In the genomic region with DNA sequence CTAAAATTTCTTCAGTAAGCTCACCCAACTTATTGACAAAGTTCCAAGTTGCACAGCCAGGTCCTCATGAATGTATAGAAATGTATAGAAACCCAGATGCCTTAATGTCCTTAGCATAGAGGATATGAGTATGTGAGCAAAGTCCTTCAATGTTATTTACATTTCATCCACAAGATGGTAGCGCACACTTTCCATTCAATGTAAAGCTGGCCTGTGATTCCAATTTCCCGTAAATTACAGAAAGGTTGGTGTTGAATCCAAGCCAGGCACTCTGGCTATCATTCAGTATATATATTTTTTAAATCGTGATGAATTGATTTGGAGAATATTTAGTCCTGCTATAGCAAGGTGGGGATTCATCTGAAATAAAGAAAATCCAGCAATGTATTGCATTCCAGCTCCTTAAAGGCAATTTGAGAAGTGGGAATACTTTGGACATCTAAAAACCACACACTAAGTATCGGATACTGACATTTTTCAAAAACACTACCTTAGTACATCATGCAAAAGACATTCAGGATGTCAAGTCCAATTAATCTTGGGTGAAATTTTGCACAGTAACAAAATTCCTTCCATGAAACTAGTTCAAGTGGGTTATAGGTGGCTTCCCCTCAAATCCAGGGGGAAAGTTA, we compare ENCODE assay signal across 15 mouse cellular contexts.
DNase-seq lines count a peak whose midpoint lies in the region; ATAC-seq and TF ChIP-seq lines count a peak whose summit lies in the region.
"Had no signal": no experiment of that assay in that cellular context is flagged by ENCODE, and none has a peak within 500 bp of the region (broad histone marks: within the 10 kb centered on the region; RNA-seq: fewer than 3 reads in every experiment).

No protein-coding gene starts in this region.

- intact Hi-C loops in heart, postnatal 14 days (cut with DNase I), result no loop called here

- 52% methylated on average over 4 of the region's 4 CpGs for WGBS in heart, postnatal 0 days
- WGBS in lung, embryonic 14.5 days, result 47% methylated on average over 4 of the region's 4 CpGs
- WGBS in hindbrain, postnatal 0 days, result 63% methylated on average over 4 of the region's 4 CpGs

- no peak overlapping the region for H3K27ac ChIP-seq in heart, postnatal 0 days (ENCODE audit: low read depth)
- no peak overlapping the region for H3K27ac ChIP-seq in lung, embryonic 14.5 days (ENCODE audit: low read depth)
- H3K27ac ChIP-seq in hindbrain, postnatal 0 days, result no peak overlapping the region
- H3K27ac ChIP-seq: forebrain, embryonic 13.5 days had no signal

- no peaks in the 10 kb centered on the region for H3K4me1 ChIP-seq in heart, postnatal 0 days (ENCODE audit: control insufficient read depth, insufficient read depth)
- no peaks in the 10 kb centered on the region for H3K4me1 ChIP-seq in lung, embryonic 14.5 days (ENCODE audit: insufficient read depth)
- no peaks in the 10 kb centered on the region for H3K4me1 ChIP-seq in hindbrain, postnatal 0 days (ENCODE audit: insufficient read depth, low read length)
- H3K4me1 ChIP-seq: forebrain, embryonic 13.5 days had no signal

- no peak overlapping the region for H3K4me2 ChIP-seq in heart, postnatal 0 days (ENCODE audit: low read depth, low read length)
- no peak overlapping the region for H3K4me2 ChIP-seq in lung, embryonic 14.5 days
- no peak overlapping the region for H3K4me2 ChIP-seq in hindbrain, postnatal 0 days (ENCODE audit: low read depth, low read length)
- H3K4me2 ChIP-seq: forebrain, embryonic 13.5 days had no signal

- no peak for TF ChIP-seq EP300 in heart, postnatal 0 days (IDR thresholded peaks at IDR 0.05; ENCODE audit: low read depth)

- no peaks in the 10 kb centered on the region for H3K9me3 ChIP-seq in heart, postnatal 0 days (replicated peaks; ENCODE audit: control insufficient read depth, low read length)
- no peaks in the 10 kb centered on the region for H3K9me3 ChIP-seq in lung, embryonic 14.5 days (ENCODE audit: low read depth, low read length)
- no peaks in the 10 kb centered on the region for H3K9me3 ChIP-seq in hindbrain, postnatal 0 days (ENCODE audit: low read length)
- H3K9me3 ChIP-seq: forebrain, embryonic 13.5 days had no signal

- ATAC-seq in heart, postnatal 0 days (ENCODE audit: insufficient read depth, low read depth), result no peak
- no peak for ATAC-seq in lung, embryonic 14.5 days (ENCODE audit: insufficient read depth)
- ATAC-seq in hindbrain, postnatal 0 days, result no peak
- ATAC-seq: CD4-positive, CD25-positive, alpha-beta regulatory T cell, adult 4 months; forebrain, embryonic 13.5 days had no signal

- DNase-seq in heart, postnatal 0 days (ENCODE audit: low spot score), result no peak
- DNase-seq in heart, postnatal 14 days, result no peak
- DNase-seq in lung, embryonic 14.5 days, result peak; percentile 77
- DNase-seq in lung, postnatal 10 days, result no peak
- DNase-seq in ZHBTc4 (ENCODE audit: low read depth, low spot score), result peak; percentile 16
- peak; percentile 68 for DNase-seq in hindbrain, postnatal 0 days (ENCODE audit: low spot score)
- no peak for DNase-seq in adrenal gland, adult 8-10 months
- DNase-seq in testis, postnatal 14 days (ENCODE audit: low spot score), result no peak
- DNase-seq: cerebellum, postnatal 25 days; heart, adult 11 months; heart, postnatal 4 days; kidney, postnatal 36 days; thymus, postnatal 36 days had no signal

- peak; percentile 38 for TF ChIP-seq CTCF in heart, postnatal 0 days (IDR thresholded peaks at IDR 0.05; ENCODE audit: low read depth)
- peak; percentile 61 for TF ChIP-seq CTCF in lung, embryonic 14.5 days (IDR thresholded peaks at IDR 0.05; ENCODE audit: low read depth)
- TF ChIP-seq CTCF in hindbrain, postnatal 0 days (IDR thresholded peaks at IDR 0.05; ENCODE audit: low read depth), result peak; percentile 63

- H3K4me3 ChIP-seq in heart, postnatal 0 days (ENCODE audit: low read depth, low read length), result no peak overlapping the region
- H3K4me3 ChIP-seq in lung, embryonic 14.5 days (ENCODE audit: low read depth, low read length), result no peak overlapping the region
- no peak overlapping the region for H3K4me3 ChIP-seq in hindbrain, postnatal 0 days (ENCODE audit: low read length)
- H3K4me3 ChIP-seq: forebrain, embryonic 13.5 days had no signal

- H3K9ac ChIP-seq in heart, postnatal 0 days (replicated peaks; ENCODE audit: low read depth, low read length), result no peak overlapping the region
- no peak overlapping the region for H3K9ac ChIP-seq in lung, embryonic 14.5 days
- no peak overlapping the region for H3K9ac ChIP-seq in hindbrain, postnatal 0 days (replicated peaks; ENCODE audit: low read length)
- H3K9ac ChIP-seq: forebrain, embryonic 13.5 days had no signal

- no peaks in the 10 kb centered on the region for H3K27me3 ChIP-seq in heart, postnatal 0 days (ENCODE audit: control insufficient read depth, insufficient read depth, low read length)
- no peaks in the 10 kb centered on the region for H3K27me3 ChIP-seq in lung, embryonic 14.5 days (ENCODE audit: insufficient read depth, low read length)
- no peaks in the 10 kb centered on the region for H3K27me3 ChIP-seq in hindbrain, postnatal 0 days (ENCODE audit: insufficient read depth, low read length)
- H3K27me3 ChIP-seq: forebrain, embryonic 13.5 days had no signal

- no peaks in the 10 kb centered on the region for H3K36me3 ChIP-seq in heart, postnatal 0 days (replicated peaks; ENCODE audit: control insufficient read depth, insufficient read depth, low read length)
- H3K36me3 ChIP-seq in lung, embryonic 14.5 days (ENCODE audit: insufficient read depth), result no peaks in the 10 kb centered on the region
- H3K36me3 ChIP-seq in hindbrain, postnatal 0 days (ENCODE audit: insufficient read depth, low read length), result no peaks in the 10 kb centered on the region

Comparison
In these comparisons a context has a peak if more than half of its experiments do, and no peak if none do; other contexts are left out.
1. DNase-seq: peak in lung, embryonic 14.5 days (single experiment), ZHBTc4 (single experiment) and hindbrain, postnatal 0 days (single experiment); none in heart, postnatal 0 days (single experiment), heart, postnatal 14 days (0 of 2), lung, postnatal 10 days (single experiment), adrenal gland, adult 8-10 months (single experiment) and testis, postnatal 14 days (single experiment).
2. Peak in every context shown above with its lines, with median percentiles within 50 percentile points of each other: CTCF ChIP-seq.